Mouse (Mus musculus): ENCODE results near the gene Gm7168.
"Not testable (repeated sequence)": the region's sequence is repeated elsewhere in the genome, so short reads cannot be mapped to it uniquely, and the experiment has no call there.

The Gm7168 gene

GRCm38 (mm10) chr17:13948073-13948472, at the start of gene Gm7168:
Gene Gm7168, plus strand, starts transcription at chr17:13948373.
- not testable (repeated sequence) for DNase-seq (ENCODE audit: low read depth, low spot score)

- no peak for DNase-seq (ENCODE audit: low read depth, low spot score)
Observed at GRCm38 (mm10) chr17:13898838-13899237, 49.3 kb upstream of the Gm7168 start.

- DNase-seq (ENCODE audit: low read depth, low spot score) = no peak
Observed at GRCm38 (mm10) chr17:13899241-13899640, 48.9 kb upstream of the Gm7168 start.

GRCm38 (mm10) chr17:13903793-13904192, 44.4 kb upstream of the Gm7168 start:
- no peak for DNase-seq (ENCODE audit: low read depth, low spot score)

GRCm38 (mm10) chr17:13907082-13907481, 41.1 kb upstream of the Gm7168 start:
- DNase-seq (ENCODE audit: low read depth, low spot score) = no peak

- no peak for DNase-seq (ENCODE audit: low read depth, low spot score)
Observed at GRCm38 (mm10) chr17:13907681-13908080, 40.5 kb upstream of the Gm7168 start.

- DNase-seq (ENCODE audit: low read depth, low spot score) = no peak
Observed at GRCm38 (mm10) chr17:13913951-13914350, 34.2 kb upstream of the Gm7168 start.

GRCm38 (mm10) chr17:13914531-13914930, 33.6 kb upstream of the Gm7168 start:
- no peak for DNase-seq (ENCODE audit: low read depth, low spot score)

GRCm38 (mm10) chr17:13920771-13921170, 27.4 kb upstream of the Gm7168 start:
- DNase-seq (ENCODE audit: low read depth, low spot score) = peak; percentile 61

- DNase-seq (ENCODE audit: low read depth, low spot score) = no peak
Observed at GRCm38 (mm10) chr17:13923418-13923817, 24.8 kb upstream of the Gm7168 start.

GRCm38 (mm10) chr17:13924588-13924987, 23.6 kb upstream of the Gm7168 start:
- no peak for DNase-seq (ENCODE audit: low read depth, low spot score)

- DNase-seq (ENCODE audit: low read depth, low spot score) = no peak
Observed at GRCm38 (mm10) chr17:13925931-13926330, 22.2 kb upstream of the Gm7168 start.

- DNase-seq (ENCODE audit: low read depth, low spot score) = no peak
Observed at GRCm38 (mm10) chr17:13930421-13930820, 17.8 kb upstream of the Gm7168 start.

- DNase-seq (ENCODE audit: low read depth, low spot score) = not testable (repeated sequence)
Observed at GRCm38 (mm10) chr17:13935364-13935763, 12.8 kb upstream of the Gm7168 start.

GRCm38 (mm10) chr17:13937787-13938186, 10.4 kb upstream of the Gm7168 start:
- DNase-seq (ENCODE audit: low read depth, low spot score) = no peak

GRCm38 (mm10) chr17:13938652-13939051, 9.5 kb upstream of the Gm7168 start:
- no peak for DNase-seq (ENCODE audit: low read depth, low spot score)

- not testable (repeated sequence) for DNase-seq (ENCODE audit: low read depth, low spot score)
Observed at GRCm38 (mm10) chr17:13939231-13939630, 8.9 kb upstream of the Gm7168 start.

GRCm38 (mm10) chr17:13940487-13940886, 7.7 kb upstream of the Gm7168 start:
- no peak for DNase-seq (ENCODE audit: low read depth, low spot score)

GRCm38 (mm10) chr17:13951570-13951969, 3.4 kb downstream of the Gm7168 start:
- not testable (repeated sequence) for DNase-seq (ENCODE audit: low read depth, low spot score)

- DNase-seq (ENCODE audit: low read depth, low spot score) = not testable (repeated sequence)
Observed at GRCm38 (mm10) chr17:13958129-13958528, 10.0 kb downstream of the Gm7168 start.

- DNase-seq (ENCODE audit: low read depth, low spot score) = not testable (repeated sequence)
Observed at GRCm38 (mm10) chr17:13962245-13962644, 14.1 kb downstream of the Gm7168 start.

GRCm38 (mm10) chr17:13965048-13965447, 16.9 kb downstream of the Gm7168 start:
- DNase-seq (ENCODE audit: low read depth, low spot score) = not testable (repeated sequence)

GRCm38 (mm10) chr17:13969917-13970316, 21.7 kb downstream of the Gm7168 start:
- not testable (repeated sequence) for DNase-seq (ENCODE audit: low read depth, low spot score)

- not testable (repeated sequence) for DNase-seq (ENCODE audit: low read depth, low spot score)
Observed at GRCm38 (mm10) chr17:13970796-13971195, 22.6 kb downstream of the Gm7168 start.
